Mouse (Mus musculus): Measurements from ENCODE around the gene Cys1.

DNA sequence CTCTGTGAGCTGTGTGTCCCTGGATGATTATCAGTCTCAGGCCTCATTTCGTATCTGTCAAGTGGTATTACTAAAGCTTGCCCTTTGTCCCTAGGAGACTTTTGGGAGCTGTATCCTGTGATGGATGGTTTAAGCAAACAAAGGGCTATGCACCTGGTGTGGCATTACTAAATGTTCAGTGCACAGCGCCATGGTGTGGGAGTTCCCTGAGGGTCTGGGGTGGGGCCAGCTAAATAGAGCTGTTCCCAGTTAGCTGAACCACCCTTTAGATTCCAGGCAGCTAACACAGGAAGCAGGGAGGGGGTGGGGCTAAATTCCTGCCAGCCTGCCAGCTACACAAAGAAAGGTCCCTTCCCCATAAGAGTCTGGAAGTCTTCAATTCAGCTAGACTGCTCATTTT is 42.8 kb upstream of the Cys1 start:
- no peak for TF ChIP-seq CTCF (IDR thresholded peaks at IDR 0.05; ENCODE audit: borderline replicate concordance, insufficient read depth, low read depth, low read length)
- no peak for TF ChIP-seq POLR2A (IDR thresholded peaks at IDR 0.05; ENCODE audit: borderline replicate concordance, insufficient read depth, low read length)
